Mouse (Mus musculus) frontal cortex, adult (tissue): ENCODE results near the gene Elfn1.

ENCODE experiments used
- ATAC-seq: cut with Nextera tagmentation; 2 replicates; pipeline ENCODE4 v1.9.2; 2017; ENCODE audit warnings: mild to moderate bottlenecking, moderate library complexity, mixed read lengths; ENCODE audit not compliant: low TSS enrichment

Elfn1 gene

DNA sequence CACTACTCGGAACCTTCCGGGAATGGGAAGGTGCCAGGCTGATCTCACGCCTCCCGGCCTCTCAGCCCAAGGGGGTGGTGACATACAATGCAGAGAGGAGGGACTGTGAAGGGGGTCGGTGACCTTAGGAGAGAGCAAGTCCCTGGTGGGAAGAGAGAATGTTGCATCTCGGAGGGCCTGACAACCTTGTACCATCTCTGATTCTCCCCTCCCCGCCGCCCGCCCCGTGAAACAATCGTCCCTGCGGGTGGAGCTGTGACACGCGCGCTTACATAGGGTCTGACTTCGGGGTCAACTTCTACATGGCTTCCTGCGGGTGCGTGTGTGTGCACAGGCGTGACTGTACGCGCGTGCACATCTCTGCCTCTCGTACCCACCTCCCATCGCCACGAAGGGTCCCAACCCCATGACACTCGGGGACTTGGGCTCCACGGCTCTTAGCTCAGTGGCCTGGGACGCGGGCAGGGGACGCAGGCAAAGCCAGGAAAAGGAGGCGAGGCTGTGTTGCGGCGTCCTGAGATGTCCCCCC is at the start of gene Elfn1:
TSS of gene Elfn1 (plus strand) at position 230 of the 529 bp plus-strand sequence.
- no peak for ATAC-seq

GRCm38 (mm10) chr5:139860328-139861104 is 47.2 kb upstream of the Elfn1 start:
- no peak for ATAC-seq

DNA sequence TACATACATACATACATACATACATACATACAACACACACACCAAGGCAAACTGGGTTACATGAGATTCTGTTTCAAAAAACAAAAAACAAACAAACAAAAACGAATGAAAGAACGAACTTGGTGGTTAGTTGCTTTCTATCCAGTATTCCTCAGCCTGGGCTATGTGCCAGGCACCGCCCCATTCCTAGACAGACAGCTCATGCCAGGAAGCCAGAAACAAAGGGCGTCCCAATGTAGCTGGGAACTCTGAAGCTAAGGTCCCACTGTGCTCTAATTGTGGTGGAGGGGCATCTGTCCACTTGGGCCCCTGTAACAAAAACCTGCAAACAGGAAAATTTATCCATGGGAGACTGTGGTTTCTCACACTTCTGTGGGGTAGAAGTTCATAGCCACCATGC is 45.0 kb upstream of the Elfn1 start:
- no peak for ATAC-seq

GRCm38 (mm10) chr5:139870886-139871285 is 36.9 kb upstream of the Elfn1 start:
- ATAC-seq = no peak

GRCm38 (mm10) chr5:139871526-139871925 is 36.2 kb upstream of the Elfn1 start:
- ATAC-seq = no peak

DNA sequence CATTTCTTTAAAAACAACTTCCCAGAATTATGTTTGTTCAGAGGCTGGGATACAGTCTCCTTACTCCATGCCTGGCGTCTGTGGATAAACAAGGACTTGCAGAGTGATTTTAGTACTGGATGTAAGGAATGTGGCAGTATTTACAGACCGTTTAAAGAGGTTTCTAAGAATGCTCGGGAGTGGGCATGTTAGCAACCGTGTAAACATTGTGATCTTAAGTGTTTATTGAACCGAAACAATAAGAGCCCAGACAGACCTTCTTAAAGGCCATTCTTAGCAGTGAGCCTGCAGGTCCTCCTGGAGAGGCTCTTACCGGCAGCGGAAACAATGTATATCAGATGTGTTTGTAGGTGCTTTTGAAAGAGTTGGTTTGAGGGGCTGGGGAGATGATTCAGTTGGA is 30.2 kb upstream of the Elfn1 start:
- ATAC-seq = no peak

GRCm38 (mm10) chr5:139879694-139880093 is 28.0 kb upstream of the Elfn1 start:
- no peak for ATAC-seq

DNA sequence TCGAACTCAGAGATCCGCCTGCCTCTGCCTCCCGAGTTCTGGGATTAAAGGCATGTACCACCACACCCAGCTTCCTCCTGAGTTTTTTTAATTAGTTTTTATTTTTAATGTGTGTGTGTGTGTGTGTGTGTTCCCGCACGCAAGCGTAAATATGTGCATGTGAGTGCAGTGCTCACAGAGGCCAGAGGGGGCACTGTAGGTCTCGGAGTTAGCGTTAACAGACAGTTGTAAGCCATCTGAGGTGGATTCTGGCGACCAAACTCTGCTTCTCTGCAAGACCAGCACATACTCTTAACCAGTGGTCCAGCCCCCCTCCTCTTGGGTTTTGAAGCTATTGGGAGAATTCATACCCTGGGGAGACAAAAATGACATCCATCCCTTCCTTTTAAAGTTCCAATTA is 26.6 kb upstream of the Elfn1 start:
- ATAC-seq = no peak

- ATAC-seq = no peak
Measured at GRCm38 (mm10) chr5:139888624-139889023, 19.1 kb upstream of the Elfn1 start.

DNA sequence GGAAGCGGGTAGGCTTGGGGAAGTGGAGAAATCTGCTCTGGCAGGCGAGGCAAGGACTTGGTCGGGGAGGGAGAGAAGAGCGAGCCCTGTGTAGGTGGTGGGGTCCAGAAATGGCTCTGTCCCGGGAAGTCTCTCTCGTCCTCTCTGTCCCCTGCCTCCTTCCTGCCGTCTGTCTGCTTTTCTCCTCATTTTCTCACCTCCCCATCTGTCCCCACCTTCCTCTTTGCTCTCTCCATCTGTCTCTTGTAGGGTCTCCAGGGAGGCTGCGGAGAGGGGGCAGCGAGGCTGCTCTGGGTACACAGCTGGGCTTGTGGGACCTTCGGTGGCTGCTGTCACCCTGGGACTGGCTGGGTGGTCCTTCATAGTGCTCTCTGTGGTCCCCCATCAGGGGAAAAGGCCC is 18.4 kb upstream of the Elfn1 start:
- ATAC-seq = no peak

DNA sequence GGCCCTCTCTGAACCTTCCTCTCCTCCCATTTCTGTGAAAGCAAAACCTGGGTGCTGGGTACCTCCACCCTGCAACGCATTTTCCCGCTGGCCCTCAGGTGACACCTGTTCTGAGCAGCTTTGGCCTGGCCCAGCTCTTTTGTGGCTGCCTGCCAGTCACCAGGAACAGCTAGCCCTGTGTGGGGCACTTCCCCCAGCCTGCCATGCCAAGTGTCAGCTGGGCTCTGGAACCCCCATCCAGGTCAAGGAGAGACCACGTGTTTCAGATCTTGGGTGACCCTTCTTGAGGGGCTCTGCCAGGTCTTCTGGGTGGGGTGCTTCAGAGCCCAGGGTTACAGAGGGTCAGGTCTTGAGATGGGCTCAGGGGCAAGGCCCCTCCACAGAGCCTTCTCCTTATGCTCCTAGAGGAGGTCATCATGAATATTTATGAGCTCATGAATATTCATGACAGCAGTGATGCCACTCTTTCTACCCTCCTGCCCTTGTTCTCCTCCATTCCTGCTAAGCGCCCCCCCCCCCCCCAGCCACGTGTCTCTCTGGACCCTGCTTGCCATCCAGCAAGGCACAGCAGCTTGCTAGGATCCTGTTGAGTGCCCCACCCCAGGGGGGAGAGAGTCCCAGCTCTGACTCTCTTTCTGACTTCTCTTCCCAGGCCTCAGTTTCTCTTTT is 15.3 kb upstream of the Elfn1 start:
- ATAC-seq = no peak

DNA sequence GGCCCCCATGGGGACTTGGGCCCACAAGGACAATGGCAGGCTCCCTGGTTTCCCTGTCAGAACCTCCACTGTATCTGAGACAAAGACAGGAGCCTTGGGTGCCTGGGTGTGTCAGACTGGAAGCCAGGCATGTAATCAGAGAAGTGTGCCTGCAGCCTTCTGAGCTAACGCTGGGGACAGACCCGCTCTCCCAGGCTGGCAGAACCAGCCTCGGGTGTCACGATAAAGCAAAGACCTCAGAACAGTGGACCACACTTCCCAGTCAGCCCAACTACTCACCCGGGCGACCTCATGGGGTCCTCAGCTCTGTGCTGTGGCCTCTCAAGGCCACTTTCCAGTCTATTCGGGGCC is 14.8 kb upstream of the Elfn1 start:
- ATAC-seq = no peak

GRCm38 (mm10) chr5:139894025-139894508 is 13.7 kb upstream of the Elfn1 start:
- no peak for ATAC-seq

GRCm38 (mm10) chr5:139899044-139899443 is 8.7 kb upstream of the Elfn1 start:
- no peak for ATAC-seq

DNA sequence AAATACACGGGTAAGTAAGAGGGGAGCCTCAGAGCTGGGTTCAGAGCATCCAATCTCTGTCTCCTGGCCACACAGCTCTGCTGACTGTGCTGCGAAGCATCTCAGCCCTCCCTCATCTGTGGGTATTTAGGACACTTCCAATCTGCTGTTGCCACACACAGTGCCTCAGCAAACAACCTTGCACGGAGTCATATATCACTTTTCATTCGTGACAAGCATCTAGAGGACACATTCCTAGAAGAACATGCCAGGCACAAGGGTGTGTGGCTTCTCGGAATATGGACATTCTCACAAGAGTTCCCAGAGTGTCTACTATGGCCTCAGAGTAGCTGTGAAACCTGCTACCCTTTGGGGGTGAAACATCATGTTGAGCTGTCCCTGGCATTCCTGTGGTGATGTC is 2.6 kb upstream of the Elfn1 start:
- no peak for ATAC-seq

GRCm38 (mm10) chr5:139906507-139906906 is 1.2 kb upstream of the Elfn1 start:
- no peak for ATAC-seq

GRCm38 (mm10) chr5:139907241-139907640 is 502 bp upstream of the Elfn1 start:
- ATAC-seq = no peak

DNA sequence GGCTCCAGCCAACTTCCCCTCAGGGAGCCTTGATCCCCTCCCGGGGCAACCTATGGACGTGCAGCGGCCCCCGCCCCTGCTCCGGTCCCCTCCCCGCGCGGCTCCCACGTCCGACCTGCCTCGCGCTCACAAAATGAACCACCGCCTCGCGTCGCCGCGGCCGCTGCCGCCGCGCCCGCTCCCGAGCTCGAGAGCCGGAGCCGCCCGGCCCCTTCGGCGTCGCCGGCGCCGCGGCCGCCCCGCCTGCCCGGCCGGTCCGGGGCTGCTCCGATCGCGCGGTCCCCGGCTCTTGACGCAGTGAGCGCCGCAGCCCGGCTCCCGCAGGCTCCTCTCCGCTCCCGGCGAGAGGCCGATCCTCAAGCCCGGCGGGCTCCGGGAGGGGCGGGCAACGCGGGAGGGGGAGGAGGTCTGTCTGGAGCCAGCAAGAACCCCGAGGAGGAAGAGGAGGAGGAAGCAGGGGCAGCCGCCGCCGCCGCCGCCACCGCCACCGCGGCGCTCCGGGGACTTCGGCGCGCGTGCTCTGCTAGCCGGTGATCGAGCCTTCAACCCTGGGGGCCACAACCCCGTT is 584 bp downstream of the Elfn1 start:
- ATAC-seq = peak; percentile 28

DNA sequence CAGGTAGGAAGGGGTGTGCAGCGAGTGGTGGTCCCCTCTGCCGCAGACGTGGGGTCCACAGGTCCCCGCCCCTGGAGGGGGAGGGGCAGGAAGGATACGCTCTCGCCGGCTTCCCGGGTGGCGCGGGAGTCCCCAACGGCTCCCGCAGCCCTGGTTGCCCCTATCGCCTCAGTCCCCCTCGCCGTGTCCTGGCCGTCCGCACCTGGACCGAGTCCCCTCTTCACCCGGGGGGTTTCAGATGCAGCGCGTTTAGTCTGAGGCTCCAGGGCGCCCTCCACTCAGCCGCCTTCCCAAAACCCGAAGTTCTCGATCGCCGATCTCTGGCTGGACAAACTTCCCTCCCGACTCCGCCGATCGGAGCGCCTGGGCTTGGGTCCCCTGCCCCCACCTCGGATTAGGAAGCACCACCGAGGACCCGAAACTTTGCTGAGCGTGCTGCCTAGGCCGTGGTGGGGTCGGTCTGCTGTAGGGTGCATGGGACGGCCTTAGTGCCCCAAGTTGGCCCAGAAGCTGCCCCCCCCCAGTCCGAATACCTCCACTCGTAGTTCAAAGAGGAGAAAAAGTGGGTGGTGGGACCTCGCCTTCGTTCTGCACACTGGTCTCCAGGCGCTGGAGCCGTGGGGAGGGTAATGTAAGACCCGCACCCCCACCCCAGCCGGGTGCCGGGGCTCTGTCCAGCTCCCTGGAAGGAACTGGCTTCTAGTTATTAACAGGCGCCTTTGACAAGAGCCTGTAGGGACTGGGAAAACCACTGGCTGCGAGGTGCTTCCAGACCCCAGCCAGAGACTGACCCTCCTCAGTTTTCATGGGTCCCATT is 1.3 kb downstream of the Elfn1 start:
- ATAC-seq = no peak

- ATAC-seq = no peak
Measured at GRCm38 (mm10) chr5:139909710-139910550, 2.2 kb downstream of the Elfn1 start.

- ATAC-seq = no peak
Measured at GRCm38 (mm10) chr5:139910755-139911300, 3.1 kb downstream of the Elfn1 start.
